Mouse (Mus musculus): ENCODE measurements around the gene Gm9964. TPM values are rescaled to one million over a fixed set of nuclear protein-coding genes. Genes with fewer than 3 reads are reported as not detected.

Gm9964 gene
- polyA plus RNA-seq, 2 experiments: not detected

DNA sequence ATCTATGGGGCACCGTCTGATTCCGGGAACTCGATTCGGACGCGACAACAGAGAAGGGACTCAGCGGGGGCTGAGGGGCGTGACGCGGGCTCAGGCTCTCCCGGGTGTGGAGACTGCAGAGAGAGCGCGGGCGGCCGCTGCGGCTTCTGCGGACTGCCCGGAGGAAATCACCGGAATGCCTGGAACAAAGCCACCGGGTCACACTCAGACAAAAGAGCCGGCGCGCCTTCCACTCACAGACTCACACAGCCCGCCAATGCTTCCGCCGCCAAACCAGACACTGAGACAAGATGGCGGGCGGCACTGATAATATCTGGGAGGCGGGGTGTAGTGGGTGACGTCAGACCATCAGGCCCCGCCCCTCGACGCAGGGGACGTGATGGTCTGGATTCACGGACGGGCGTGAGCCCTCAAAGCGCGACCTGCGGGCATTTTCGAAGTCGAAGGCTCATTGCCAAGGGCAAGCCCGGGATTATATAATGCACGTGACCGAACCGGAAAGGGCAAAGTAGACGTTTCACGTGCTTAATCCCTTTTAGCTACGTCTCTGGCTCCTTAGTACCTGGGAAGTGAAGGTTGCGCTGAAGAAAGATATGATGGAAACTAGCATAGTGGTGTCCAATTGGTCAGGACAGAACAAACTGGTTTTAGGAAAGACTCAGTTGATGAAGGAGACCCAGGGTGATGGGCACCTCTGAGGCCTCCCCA lies 42.2 kb downstream of the Gm9964 start, which contains the start of gene Wsb1:
Gene Wsb1, minus strand, starts transcription at position 281 of the 708 bp plus-strand sequence.
- H3K9ac ChIP-seq (ENCODE audit: low read depth, low read length, severe bottlenecking): peak within 1 kb of the TSS; percentile 97
- peaks cover 20% of the 10 kb centered on the region for H3K4me1 ChIP-seq (ENCODE audit: control insufficient read depth, insufficient read depth, low read length)
- H3K36me3 ChIP-seq (ENCODE audit: control insufficient read depth, insufficient read depth, low read length): peaks cover 14% of the 10 kb centered on the region
- WGBS: 3% methylated on average over 50 of the region's 50 CpGs
- H3K27ac ChIP-seq (replicated peaks; ENCODE audit: low read depth, low read length): peak within 1 kb of the TSS; percentile 93
- H3K27me3 ChIP-seq (ENCODE audit: control insufficient read depth, insufficient read depth, low read length): no peaks in the 10 kb centered on the region
- no peaks in the 10 kb centered on the region for H3K9me3 ChIP-seq (ENCODE audit: control insufficient read depth, low read length)
- TF ChIP-seq POLR2A (IDR thresholded peaks at IDR 0.05; ENCODE audit: borderline replicate concordance, extremely low read depth, insufficient read depth, insufficient read length): peak; percentile 99; the same call in 1 of the 2 replicates
- peak; percentile 96 for ATAC-seq (ENCODE audit: low FRiP score, low read depth)
- H3K4me3 ChIP-seq (replicated peaks; ENCODE audit: low read length): peak within 1 kb of the TSS; percentile 92
- peak; percentile 90 for DNase-seq (ENCODE audit: low spot score)
- peak within 1 kb of the TSS; percentile 93 for H3K4me2 ChIP-seq (replicated peaks; ENCODE audit: low read depth, low read length, severe bottlenecking)

DNA sequence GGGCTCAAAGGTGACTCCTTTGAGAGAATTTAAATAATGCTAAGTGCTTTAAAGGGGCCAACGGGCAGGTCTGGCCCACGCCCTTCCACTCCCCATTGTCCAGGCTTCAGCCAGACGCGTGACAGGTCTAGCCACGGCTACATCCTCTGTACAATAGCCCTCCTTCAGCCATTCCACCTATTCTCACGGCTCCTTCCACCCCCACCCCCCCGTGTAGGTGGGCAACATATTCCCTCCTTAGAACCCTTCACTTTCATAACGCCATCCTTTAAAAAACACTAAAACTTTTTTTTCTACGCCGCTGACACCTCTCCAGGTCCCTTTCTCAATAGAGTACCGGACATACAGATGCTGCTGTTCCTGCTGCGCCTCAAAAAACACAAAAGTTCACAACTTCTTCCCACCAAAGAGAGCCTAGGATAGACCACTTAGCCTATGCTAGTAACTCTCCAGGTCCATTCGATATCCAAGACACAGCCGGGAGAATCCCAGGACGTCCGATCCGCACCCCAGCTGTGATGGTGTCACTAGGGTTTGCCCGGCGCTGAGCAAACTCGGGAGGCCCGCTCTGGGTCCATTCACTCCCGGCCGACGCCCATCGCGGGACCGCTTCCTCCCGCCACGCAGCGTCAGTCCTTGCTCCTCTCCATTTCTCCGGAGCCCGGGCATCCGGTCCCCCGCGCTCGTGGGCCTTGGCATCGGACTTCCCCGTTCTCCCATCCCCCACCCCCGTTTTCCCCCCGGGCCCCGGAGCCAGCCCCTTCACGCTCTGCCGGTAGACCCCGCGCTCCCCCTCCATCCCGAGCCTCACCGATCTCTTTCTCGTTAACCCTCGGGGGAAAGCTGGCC lies 42.9 kb downstream of the Gm9964 start:
- ATAC-seq (ENCODE audit: low FRiP score, low read depth): 0 out of 2 replicates have a peak, but pooled peaks have one; percentile 1
- no peaks in the 10 kb centered on the region for H3K27me3 ChIP-seq (ENCODE audit: control insufficient read depth, insufficient read depth, low read length)
- WGBS: 1% methylated on average over 49 of the region's 49 CpGs
- DNase-seq (ENCODE audit: low spot score): no peak
- H3K9ac ChIP-seq (ENCODE audit: low read depth, low read length, severe bottlenecking): peak overlapping the region; percentile 97
- H3K9me3 ChIP-seq (ENCODE audit: control insufficient read depth, low read length): no peaks in the 10 kb centered on the region
- H3K27ac ChIP-seq (replicated peaks; ENCODE audit: low read depth, low read length): peak overlapping the region; percentile 93
- H3K36me3 ChIP-seq (ENCODE audit: control insufficient read depth, insufficient read depth, low read length): peaks cover 22% of the 10 kb centered on the region
- TF ChIP-seq POLR2A (IDR thresholded peaks at IDR 0.05; ENCODE audit: borderline replicate concordance, extremely low read depth, insufficient read depth, insufficient read length): no peak
- H3K4me3 ChIP-seq (replicated peaks; ENCODE audit: low read length): peak overlapping the region; percentile 92
- peak overlapping the region; percentile 93 for H3K4me2 ChIP-seq (replicated peaks; ENCODE audit: low read depth, low read length, severe bottlenecking)
- H3K4me1 ChIP-seq (ENCODE audit: control insufficient read depth, insufficient read depth, low read length): peaks cover 20% of the 10 kb centered on the region

DNA sequence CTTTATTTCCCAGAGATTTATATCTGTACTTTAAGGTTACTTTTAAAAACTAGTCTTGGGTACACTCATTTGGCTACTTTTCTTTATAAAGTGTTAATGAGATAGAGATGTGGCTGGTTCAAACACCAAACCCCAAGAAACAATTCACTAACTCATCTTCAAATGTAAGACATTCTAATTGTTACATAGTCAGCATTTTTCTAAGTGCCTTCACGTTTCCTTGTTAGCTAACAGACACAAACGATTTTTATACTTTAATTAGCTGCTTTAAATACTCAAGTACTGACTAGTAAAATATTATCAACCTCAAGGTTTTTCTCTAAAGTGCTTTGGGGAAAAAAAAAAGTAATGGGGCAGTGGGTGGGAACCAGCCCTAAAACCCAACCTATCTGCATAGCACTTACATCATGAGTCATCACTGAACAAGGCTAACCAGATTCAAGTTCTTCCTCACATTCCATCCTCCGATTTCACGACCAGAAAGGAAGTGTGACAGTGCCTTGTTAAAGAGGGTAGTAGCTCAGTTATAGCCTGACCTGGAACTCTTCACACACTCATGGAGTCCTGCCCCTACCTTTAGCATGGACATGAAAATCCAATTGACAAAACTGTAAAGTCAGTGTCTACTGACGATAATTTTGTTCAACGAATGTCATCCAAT lies 43.7 kb downstream of the Gm9964 start:
- Histone ChIP-seq H3K27me3 (ENCODE audit: control insufficient read depth, insufficient read depth, low read length) (no peaks in the 10 kb centered on the region), H3K36me3 (ENCODE audit: control insufficient read depth, insufficient read depth, low read length) (peaks cover 27% of the 10 kb centered on the region), H3K27ac (replicated peaks; ENCODE audit: low read depth, low read length) (peak overlapping the region; percentile 93), H3K9me3 (ENCODE audit: control insufficient read depth, low read length) (no peaks in the 10 kb centered on the region), H3K4me1 (ENCODE audit: control insufficient read depth, insufficient read depth, low read length) (peaks cover 20% of the 10 kb centered on the region), H3K4me3 (replicated peaks; ENCODE audit: low read length) (peak overlapping the region; percentile 92), H3K4me2 (replicated peaks; ENCODE audit: low read depth, low read length, severe bottlenecking) (peak overlapping the region; percentile 93), H3K9ac (ENCODE audit: low read depth, low read length, severe bottlenecking) (peak overlapping the region; percentile 97)
- no peak for TF ChIP-seq POLR2A (IDR thresholded peaks at IDR 0.05; ENCODE audit: borderline replicate concordance, extremely low read depth, insufficient read depth, insufficient read length)
- WGBS: 6% methylated on average over 6 of the region's 6 CpGs
- ATAC-seq (ENCODE audit: low FRiP score, low read depth) (no peak), DNase-seq (ENCODE audit: low spot score) (peak; percentile 49)

Other genes with a start within 250 kb of the Gm9964 start
- gene Ksr1, start 150.5 kb downstream of the Gm9964 start, polyA plus RNA-seq (2012; rRNA removed): 24.1 and 29.3 TPM in 2 replicates
- 8.2 TPM in 2 replicates for gene Ksr1, start 150.5 kb downstream of the Gm9964 start, polyA plus RNA-seq (2014; fragmentation: Nextera tagmentation; extraction: Ambion mirVana)
- 640 and 929 TPM in 2 replicates for gene Wsb1, start 42.2 kb downstream of the Gm9964 start, polyA plus RNA-seq (2012; rRNA removed)
- 384 and 448 TPM in 2 replicates for gene Wsb1, start 42.2 kb downstream of the Gm9964 start, polyA plus RNA-seq (2014; fragmentation: Nextera tagmentation; extraction: Ambion mirVana)
- 21.7 and 25.2 TPM in 2 replicates for gene Nf1, start 42.8 kb upstream of the Gm9964 start, polyA plus RNA-seq (2012; rRNA removed)
- 10.8 and 12.1 TPM in 2 replicates for gene Nf1, start 42.8 kb upstream of the Gm9964 start, polyA plus RNA-seq (2014; fragmentation: Nextera tagmentation; extraction: Ambion mirVana)
- gene Omg, start 207.2 kb upstream of the Gm9964 start, polyA plus RNA-seq (2012; rRNA removed): 0.03 TPM in 1 of 2 replicates, not detected in the other
- 0.26 and 0.40 TPM in 2 replicates for gene Omg, start 207.2 kb upstream of the Gm9964 start, polyA plus RNA-seq (2014; fragmentation: Nextera tagmentation; extraction: Ambion mirVana)
- 4.6 and 4.9 TPM in 2 replicates for gene Evi2b, start 226.9 kb upstream of the Gm9964 start, polyA plus RNA-seq (2012; rRNA removed)
- 2.2 and 2.5 TPM in 2 replicates for gene Evi2b, start 226.9 kb upstream of the Gm9964 start, polyA plus RNA-seq (2014; fragmentation: Nextera tagmentation; extraction: Ambion mirVana)
- gene Evi2, start 233.7 kb upstream of the Gm9964 start, polyA plus RNA-seq (2012; rRNA removed): 0.13 and 0.16 TPM in 2 replicates
- 0.84 and 1.1 TPM in 2 replicates for gene Evi2, start 233.7 kb upstream of the Gm9964 start, polyA plus RNA-seq (2014; fragmentation: Nextera tagmentation; extraction: Ambion mirVana)
- gene Evi2a, start 233.7 kb upstream of the Gm9964 start, polyA plus RNA-seq (2012; rRNA removed): 4.4 and 6.0 TPM in 2 replicates
- 5.8 TPM in 2 replicates for gene Evi2a, start 233.7 kb upstream of the Gm9964 start, polyA plus RNA-seq (2014; fragmentation: Nextera tagmentation; extraction: Ambion mirVana)